Mouse (Mus musculus) ES-Bruce4 (cell line): ENCODE results near the gene Kcnip1.

Source experiments
- CTCF ChIP-seq: IDR thresholded peaks from one replicate; pipeline ENCODE4 v1.8.1; 2011; ENCODE audit warnings: low read depth, low read length
- EP300 ChIP-seq: IDR thresholded peaks from 2 replicates; pipeline ENCODE4 v1.6.1; 2011; ENCODE audit warnings: low read depth, low read length; ENCODE audit not compliant: insufficient read depth
- POLR2A ChIP-seq: IDR thresholded peaks from one replicate; pipeline ENCODE4 v1.8.1; 2011; ENCODE audit warnings: low read length; ENCODE audit not compliant: insufficient read depth

DNA sequence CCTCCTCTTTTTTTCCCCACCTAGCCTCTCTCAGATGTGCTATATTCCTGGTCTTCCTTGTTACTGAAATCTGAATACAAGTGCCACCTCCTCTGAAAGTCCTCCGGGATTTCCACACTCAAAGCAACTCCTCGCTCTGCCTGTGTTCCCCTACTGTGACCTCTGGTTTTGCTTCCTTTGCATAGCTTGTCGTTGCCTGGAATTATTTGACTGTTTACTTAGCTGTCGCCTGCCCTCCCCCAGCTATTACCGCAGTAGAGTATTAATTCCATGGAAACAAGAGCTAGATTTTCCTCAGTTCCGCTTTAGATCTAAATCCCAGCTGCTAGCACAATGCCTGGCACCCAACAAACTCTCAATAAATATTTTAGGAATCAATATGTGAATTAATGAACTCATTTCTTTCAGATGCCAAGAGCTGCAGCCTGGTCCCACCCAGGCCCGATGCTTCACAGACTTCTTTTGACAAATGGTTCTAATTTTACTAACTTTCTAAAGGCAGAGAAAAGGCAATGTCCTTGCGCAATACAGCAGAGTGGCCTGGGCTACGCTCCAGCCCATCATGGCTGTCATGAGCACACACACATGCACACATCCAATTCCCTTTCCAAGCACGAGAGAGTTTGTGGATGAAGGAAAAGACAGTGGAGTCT lies 192.4 kb downstream of the Kcnip1 start:
- no peak for TF ChIP-seq CTCF
- TF ChIP-seq POLR2A: no peak
- TF ChIP-seq EP300: no peak
